Mouse (Mus musculus) forebrain, embryonic 16.5 days (tissue): ENCODE data around the gene Rbfox1. TPM values are rescaled to one million over a fixed set of nuclear protein-coding genes. Genes with fewer than 3 reads are reported as not detected.

ENCODE experiments used
- ATAC-seq: fragments of 200-750 bp; cut with Nextera tagmentation; 2 replicates; pipeline ENCODE4 v1.8.0; 2017; ENCODE audit warnings: mild to moderate bottlenecking, moderate library complexity
- H3K27ac ChIP-seq: fragments of 300-500 bp; sonication (generic); 2 replicates; pipeline ENCODE4 v1.5.1; 2014; ENCODE audit warnings: low read length, control low read depth
- H3K27me3 ChIP-seq: fragments of 300-500 bp; sonication (generic); replicated peaks from 2 replicates; pipeline ENCODE4 v1.6.1; 2014; ENCODE audit warnings: low read length; ENCODE audit not compliant: control insufficient read depth, insufficient read depth
- H3K36me3 ChIP-seq: fragments of 300-500 bp; sonication (generic); 2 replicates; pipeline ENCODE4 v1.6.1; 2014; ENCODE audit not compliant: control insufficient read depth, insufficient read depth
- H3K4me1 ChIP-seq: fragments of 300-500 bp; sonication (generic); replicated peaks from 2 replicates; pipeline ENCODE4 v1.6.1; 2014; ENCODE audit warnings: low read length; ENCODE audit not compliant: control insufficient read depth, insufficient read depth
- H3K4me2 ChIP-seq: fragments of 300-500 bp; sonication (generic); 2 replicates; pipeline ENCODE4 v1.6.1; 2014; ENCODE audit warnings: mild to moderate bottlenecking, low read length, control low read depth
- H3K4me3 ChIP-seq: fragments of 300-500 bp; sonication (generic); replicated peaks from 2 replicates; pipeline ENCODE4 v1.5.1; 2014; ENCODE audit warnings: mild to moderate bottlenecking, low read length, control low read depth
- H3K9ac ChIP-seq: fragments of 300-500 bp; sonication (generic); replicated peaks from 2 replicates; pipeline ENCODE4 v1.6.1; 2014; ENCODE audit warnings: low read depth, low read length, control low read depth
- H3K9me3 ChIP-seq: fragments of 300-500 bp; sonication (generic); 2 replicates; pipeline ENCODE4 v1.6.1; 2016; ENCODE audit warnings: low read length; ENCODE audit not compliant: control insufficient read depth
- WGBS: fragments of 180-500 bp; shearing (Covaris S2); extraction: QIAGEN DNeasy Blood & Tissue Kit; methylation state at CpG from one replicate; pipeline ENCODE4 v1.1.7; 2014; 5-methylcytosine and 5-hydroxymethylcytosine counted together
- polyA plus RNA-seq: library from polyadenylated mRNA; unstranded; fragments of >200 nt; fragmentation: Nextera tagmentation; extraction: Ambion mirVana; gene quantifications from 2 replicates; pipeline ENCODE4 v1.2.1, GENCODE M21; 2015

Rbfox1 gene
- polyA plus RNA-seq, 1 experiment from 2014 or later = 210 TPM

DNA sequence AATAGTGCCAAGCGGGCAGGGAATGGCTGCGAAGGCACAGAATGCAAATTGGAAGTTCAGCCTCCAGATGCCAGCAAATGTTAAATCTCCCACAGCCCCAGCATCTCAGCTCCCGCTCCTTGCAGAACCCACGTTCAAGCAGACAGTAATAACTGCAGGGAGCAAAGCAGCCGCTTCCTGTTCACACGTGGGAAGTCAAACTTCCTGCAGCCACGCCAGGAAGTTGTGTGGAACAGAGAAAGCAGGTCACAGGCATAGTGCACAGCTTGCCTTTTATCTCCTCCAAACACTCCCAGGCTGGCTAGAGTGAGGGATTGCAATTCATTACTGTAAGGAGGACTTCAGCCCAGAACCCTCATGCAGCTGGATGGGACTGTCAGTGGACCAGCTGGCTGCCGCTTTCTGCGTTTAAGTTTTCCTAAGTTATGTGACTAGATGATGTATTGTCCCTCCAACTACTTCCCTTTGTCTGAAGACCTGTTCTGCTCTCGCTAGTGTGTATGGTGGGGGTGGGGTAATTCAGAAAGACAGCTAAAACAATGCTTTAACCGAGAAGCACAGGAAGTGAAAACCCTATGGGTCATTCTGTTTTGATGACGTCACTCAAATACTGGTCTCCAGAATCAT is 1534.6 kb downstream of the Rbfox1 start:
- no peak overlapping the region for H3K27ac ChIP-seq
- peak; percentile 43; the same call in 1 of the 2 replicates for ATAC-seq
- peak overlapping the region; percentile 29; the same call in 1 of the 2 replicates for H3K4me2 ChIP-seq
- H3K4me1 ChIP-seq = peaks cover 9% of the 10 kb centered on the region
- no peaks in the 10 kb centered on the region for H3K36me3 ChIP-seq
- H3K9me3 ChIP-seq = no peaks in the 10 kb centered on the region
- 29% methylated on average over 12 of the region's 12 CpGs for WGBS
- H3K4me3 ChIP-seq = no peak overlapping the region
- no peaks in the 10 kb centered on the region for H3K27me3 ChIP-seq
- no peak overlapping the region for H3K9ac ChIP-seq

DNA sequence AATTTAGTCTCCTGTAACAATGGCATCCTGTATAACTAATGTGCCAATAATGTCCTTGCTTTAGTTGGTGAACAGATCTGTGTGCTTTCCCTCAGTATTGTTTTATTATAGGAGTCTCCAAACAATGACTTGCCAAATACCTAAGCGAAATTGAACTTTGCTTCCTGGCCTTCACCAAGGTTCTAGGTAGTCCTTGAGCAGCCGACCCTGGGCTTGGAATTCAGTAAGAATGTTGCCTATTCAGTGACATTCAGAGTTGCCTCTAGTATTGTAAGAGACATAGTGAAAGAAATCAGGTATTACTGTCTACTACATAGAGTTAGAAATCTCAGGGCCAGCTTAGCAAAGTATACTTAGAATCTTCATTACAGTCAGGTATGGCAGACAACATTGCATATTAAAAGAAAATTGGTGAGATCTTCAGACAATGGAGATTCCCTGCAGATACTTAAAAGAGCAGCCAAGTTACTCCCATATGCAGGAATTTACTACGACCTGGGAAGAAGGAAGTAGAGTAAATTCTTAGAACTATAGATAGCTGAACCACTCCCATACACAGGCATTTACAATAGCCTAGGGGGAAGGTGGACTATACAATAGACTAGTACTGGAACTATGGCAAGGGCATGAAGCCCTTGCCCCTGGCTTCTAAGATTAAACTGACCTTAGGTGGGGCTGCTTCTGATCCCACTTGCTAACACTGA is 1540.4 kb downstream of the Rbfox1 start:
- WGBS = 87% methylated on average over 3 of the region's 3 CpGs
- no peaks in the 10 kb centered on the region for H3K36me3 ChIP-seq

DNA sequence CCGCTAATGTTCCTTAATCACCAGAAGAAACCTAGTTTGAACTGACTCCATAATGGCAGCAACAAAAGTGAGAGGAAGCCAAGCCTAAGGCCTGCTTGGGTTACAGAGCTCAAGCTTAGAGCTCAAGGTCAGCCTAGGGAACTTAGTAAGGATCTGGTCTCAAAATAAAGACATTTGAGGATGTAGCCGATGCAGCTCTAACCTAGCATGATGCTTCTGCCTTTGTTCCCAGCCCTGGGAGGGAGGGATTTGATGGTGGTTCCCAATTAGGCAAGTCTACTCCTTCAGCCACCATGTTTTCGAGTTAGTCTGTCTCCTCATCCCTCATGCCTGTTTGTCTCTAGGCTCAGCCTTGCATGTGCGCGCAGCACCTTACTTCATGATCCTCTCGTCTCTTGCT is 1548.1 kb downstream of the Rbfox1 start:
- no peaks in the 10 kb centered on the region for H3K9me3 ChIP-seq
- H3K4me3 ChIP-seq = no peak overlapping the region
- no peak overlapping the region for H3K9ac ChIP-seq
- WGBS = 95% methylated on average over 6 of the region's 6 CpGs
- no peak for ATAC-seq
- no peaks in the 10 kb centered on the region for H3K36me3 ChIP-seq
- H3K27me3 ChIP-seq = no peaks in the 10 kb centered on the region
- no peak overlapping the region for H3K27ac ChIP-seq
- H3K4me1 ChIP-seq = no peaks in the 10 kb centered on the region
- no peak overlapping the region for H3K4me2 ChIP-seq

More for the DNA sequence above, 1540.4 kb downstream of the Rbfox1 start:
- Histone ChIP-seq H3K4me2 (no peak overlapping the region), H3K27me3 (no peaks in the 10 kb centered on the region), H3K4me3 (no peak overlapping the region), H3K27ac (no peak overlapping the region), H3K9ac (no peak overlapping the region), H3K9me3 (no peaks in the 10 kb centered on the region), H3K4me1 (no peaks in the 10 kb centered on the region)
- no peak for ATAC-seq

DNA sequence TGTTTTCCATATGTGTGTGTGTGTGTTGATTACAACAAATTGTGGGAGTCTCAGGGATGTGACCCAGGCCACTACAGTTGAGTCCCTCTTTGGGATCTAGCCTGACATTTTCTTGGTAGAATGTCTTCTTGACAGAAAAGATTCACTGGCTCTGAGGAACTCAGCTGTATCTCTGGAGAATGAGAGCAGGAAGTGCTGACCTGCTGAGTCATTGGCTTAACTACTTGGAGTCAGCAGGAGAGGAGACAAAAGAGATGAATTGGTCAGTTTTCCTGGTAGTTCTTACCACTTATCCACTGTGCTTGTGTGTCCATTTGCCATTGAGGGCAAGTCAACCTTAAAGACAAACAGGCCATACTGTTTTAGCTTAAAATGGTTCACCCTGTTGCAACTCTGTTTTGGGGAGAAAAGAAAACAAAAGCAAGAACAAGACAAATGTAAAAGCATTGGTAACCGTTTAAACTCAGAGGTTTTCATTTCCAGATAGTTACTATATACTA is 1561.7 kb downstream of the Rbfox1 start:
- Histone ChIP-seq H3K9ac (no peak overlapping the region), H3K36me3 (no peaks in the 10 kb centered on the region), H3K27ac (peak overlapping the region; percentile 83), H3K4me1 (peaks cover 20% of the 10 kb centered on the region), H3K4me3 (no peak overlapping the region), H3K4me2 (no peak overlapping the region), H3K27me3 (no peaks in the 10 kb centered on the region), H3K9me3 (no peaks in the 10 kb centered on the region)
- no peak for ATAC-seq
- 66% methylated on average over 1 of the region's 1 CpGs for WGBS

DNA sequence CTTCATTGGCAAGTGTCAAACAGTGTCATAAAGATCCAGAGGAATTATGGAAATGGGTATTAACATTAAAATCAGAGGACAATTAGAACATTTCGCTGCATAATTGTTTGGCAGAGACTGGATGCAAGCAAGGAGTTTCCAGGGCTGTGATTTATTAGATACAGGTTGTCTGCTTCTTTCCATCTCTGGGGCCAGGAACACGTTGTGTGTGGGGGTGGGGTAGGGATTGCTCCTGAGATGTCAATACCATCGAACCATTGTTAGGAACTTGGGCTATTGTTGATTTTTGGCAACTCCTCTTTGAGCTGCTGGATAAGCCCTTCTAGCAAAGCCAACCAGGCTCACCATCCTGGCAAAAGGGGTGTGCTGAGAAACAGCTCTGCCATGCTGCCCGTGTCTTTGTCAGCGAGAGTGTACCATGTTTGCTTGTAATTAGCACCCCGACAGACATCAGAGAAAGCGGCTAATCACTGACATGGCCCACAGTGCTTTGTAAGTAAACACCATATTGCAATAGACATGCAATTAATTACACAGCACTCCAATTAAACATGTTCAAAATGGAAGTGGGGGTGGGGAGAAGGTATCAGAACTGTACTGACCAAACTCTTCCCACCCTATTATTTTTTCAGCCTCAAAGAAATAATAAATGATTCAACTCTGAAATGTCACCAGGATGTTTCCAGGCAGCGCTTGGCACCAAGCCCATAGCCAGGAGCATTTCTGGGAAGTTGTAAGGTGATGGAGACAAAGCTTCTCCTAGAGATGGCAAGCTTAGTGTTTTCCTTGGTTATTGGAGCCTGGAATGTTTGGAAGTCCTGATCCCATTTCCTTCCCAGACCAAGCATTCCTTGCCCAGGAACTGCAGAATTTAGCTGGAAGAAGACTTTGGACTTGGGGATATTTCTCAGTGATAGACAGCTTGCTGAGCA is 1562.8 kb downstream of the Rbfox1 start:
- no peak overlapping the region for H3K4me2 ChIP-seq
- 21% methylated on average over 8 of the region's 8 CpGs for WGBS

DNA sequence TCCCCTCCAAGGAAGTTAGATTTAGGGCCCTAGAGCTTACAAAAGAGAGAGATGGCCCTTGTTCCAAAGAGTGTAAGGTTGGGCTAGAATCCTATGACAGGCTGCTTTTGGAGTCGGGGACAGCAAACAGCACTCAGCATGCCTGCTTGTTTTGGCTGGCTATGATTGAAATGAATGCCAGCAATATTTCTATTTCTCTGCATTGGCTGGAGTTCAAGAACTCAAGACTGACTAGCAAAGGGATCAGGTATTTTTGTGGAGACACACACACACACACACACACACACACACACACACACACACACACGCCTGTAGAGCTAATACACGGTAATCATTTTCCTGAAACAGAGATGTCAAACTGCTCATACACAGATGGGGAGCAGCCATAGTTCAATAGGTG is 1566.0 kb downstream of the Rbfox1 start:
- peak overlapping the region; percentile 39 for H3K27ac ChIP-seq
- WGBS = 70% methylated on average over 3 of the region's 3 CpGs
- ATAC-seq = no peak
- H3K27me3 ChIP-seq = no peaks in the 10 kb centered on the region
- H3K36me3 ChIP-seq = no peaks in the 10 kb centered on the region
- no peak overlapping the region for H3K9ac ChIP-seq
- H3K4me2 ChIP-seq = no peak overlapping the region
- H3K9me3 ChIP-seq = no peaks in the 10 kb centered on the region
- no peak overlapping the region for H3K4me3 ChIP-seq
- peaks cover 20% of the 10 kb centered on the region for H3K4me1 ChIP-seq

More for the DNA sequence above, 1562.8 kb downstream of the Rbfox1 start:
- Histone ChIP-seq H3K27ac (peak overlapping the region; percentile 71), H3K4me1 (peaks cover 20% of the 10 kb centered on the region), H3K9me3 (no peaks in the 10 kb centered on the region), H3K27me3 (no peaks in the 10 kb centered on the region), H3K36me3 (no peaks in the 10 kb centered on the region), H3K4me3 (no peak overlapping the region), H3K9ac (no peak overlapping the region)
- peak; percentile 96 for ATAC-seq

DNA sequence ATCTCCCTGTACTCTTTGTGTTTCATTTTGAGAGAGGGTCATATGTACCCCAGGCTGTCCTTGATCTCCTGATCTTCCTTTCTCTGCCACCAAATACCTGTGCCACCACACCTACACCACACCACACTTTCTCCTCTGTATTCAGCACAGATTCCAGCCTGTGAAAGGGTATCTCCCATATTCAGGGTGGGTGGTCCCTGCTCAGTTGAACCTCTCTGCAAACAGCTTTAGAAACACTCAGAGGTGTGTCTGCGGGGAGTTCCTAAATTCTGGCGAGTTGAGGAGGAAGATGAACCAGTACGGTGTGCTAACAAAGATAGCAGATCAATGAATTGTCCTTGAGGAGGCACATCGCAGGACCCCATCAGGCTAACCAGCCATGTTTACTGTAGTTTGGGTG is 1572.4 kb downstream of the Rbfox1 start:
- no peaks in the 10 kb centered on the region for H3K9me3 ChIP-seq
- H3K4me3 ChIP-seq = no peak overlapping the region
- ATAC-seq = no peak
- 77% methylated on average over 4 of the region's 4 CpGs for WGBS
- H3K27me3 ChIP-seq = no peaks in the 10 kb centered on the region
- no peaks in the 10 kb centered on the region for H3K36me3 ChIP-seq
- H3K4me2 ChIP-seq = no peak overlapping the region
- H3K4me1 ChIP-seq = peaks cover 5% of the 10 kb centered on the region; the same call in 1 of the 2 replicates
- no peak overlapping the region for H3K9ac ChIP-seq
- H3K27ac ChIP-seq = no peak overlapping the region
